Mouse (Mus musculus) CH12.LX (cell line): ENCODE results near the gene Sart3. TPM values are rescaled to one million over a fixed set of nuclear protein-coding genes. Genes with fewer than 3 reads are reported as not detected.
A peak's percentile ranks its signal among the peaks of the same experiment; 100 is the strongest.

Experiments used
- DNase-seq: peaks from one replicate; pipeline ENCODE4 v3.0.0-alpha.2; 2013; ENCODE audit errors: extremely low read depth
- H3K27ac ChIP-seq: 2 replicates; pipeline ENCODE4 v1.5.1; 2012; ENCODE audit warnings: low read depth, mild to moderate bottlenecking, control low read depth, moderate library complexity; ENCODE audit not compliant: insufficient read depth
- H3K27me3 ChIP-seq: replicated peaks from 2 replicates; pipeline ENCODE3; 2012; ENCODE audit warnings: inconsistent platforms
- H3K36me3 ChIP-seq, 2 experiments: replicated peaks in 1 of 2; 2 replicates each; pipeline versions ENCODE3 to v1.6.1; 2012; ENCODE audit warnings: inconsistent platforms in 1 of 2, low read length in 1 of 2, mild to moderate bottlenecking in 1 of 2, mixed read lengths in 1 of 2, moderate library complexity in 1 of 2; ENCODE audit not compliant: control insufficient read depth in 1 of 2, insufficient read depth in 1 of 2
- H3K4me1 ChIP-seq, 2 experiments: 2 replicates each; pipeline ENCODE4 v1.6.1; 2012; ENCODE audit warnings: inconsistent platforms in 1 of 2, moderate library complexity in 1 of 2; ENCODE audit not compliant: insufficient read depth in 2 of 2, control insufficient read depth in 1 of 2
- H3K4me2 ChIP-seq: 2 replicates; pipeline ENCODE4 v1.6.1; 2012; ENCODE audit warnings: low read depth, mild to moderate bottlenecking, control low read depth; ENCODE audit not compliant: poor library complexity, insufficient read depth, severe bottlenecking
- H3K4me3 ChIP-seq, 3 experiments: fragments of 150-350 bp in 1 of 3; sonication (generic) in 1 of 3; replicated peaks in 1 of 3; 2 replicates each; pipeline versions ENCODE3 to v1.5.1; 2011 to 2012; ENCODE audit warnings: low read depth in 2 of 3, low read length in 2 of 3, mild to moderate bottlenecking in 2 of 3, moderate library complexity in 2 of 3, control low read depth in 1 of 3, improper control_type of control experiment in 1 of 3, inconsistent platforms in 1 of 3, mixed read lengths in 1 of 3; ENCODE audit not compliant: poor library complexity in 1 of 3
- H3K79me2 ChIP-seq: replicated peaks from 2 replicates; pipeline ENCODE4 v1.6.1; 2012; ENCODE audit warnings: mild to moderate bottlenecking, moderate library complexity; ENCODE audit not compliant: control insufficient read depth, poor library complexity, insufficient read depth, severe bottlenecking; ENCODE audit errors: extremely low read depth
- H3K9ac ChIP-seq: 2 replicates; pipeline ENCODE4 v1.6.1; 2012; ENCODE audit warnings: low read depth, mild to moderate bottlenecking, control low read depth, moderate library complexity; ENCODE audit not compliant: insufficient read depth
- H3K9me3 ChIP-seq: replicated peaks from 2 replicates; pipeline ENCODE3; 2012; ENCODE audit warnings: low read length, inconsistent platforms, mixed read lengths
- BHLHE40 ChIP-seq: IDR thresholded peaks from 2 replicates; pipeline ENCODE4 v1.6.1; 2011; ENCODE audit warnings: mild to moderate bottlenecking, low read depth, low read length, improper control_type of control experiment
- CHD1 ChIP-seq: IDR thresholded peaks from 2 replicates; pipeline ENCODE4 v1.6.1; 2012; ENCODE audit warnings: low read depth, low read length, improper control_type of control experiment, inconsistent platforms
- CHD2 ChIP-seq: IDR thresholded peaks from 2 replicates; pipeline ENCODE4 v1.6.1; 2011; ENCODE audit warnings: low read length, improper control_type of control experiment
- CTCF ChIP-seq, 2 experiments: IDR thresholded peaks in 1 of 2; conservative IDR thresholded peaks in 1 of 2; 2 replicates each; pipeline ENCODE4 v1.5.1; 2011 to 2012; ENCODE audit warnings: low read depth in 2 of 2, low read length in 2 of 2, improper control_type of control experiment in 1 of 2, inconsistent platforms in 1 of 2, mild to moderate bottlenecking in 1 of 2, moderate library complexity in 1 of 2
- EP300 ChIP-seq: IDR thresholded peaks from 2 replicates; pipeline ENCODE4 v1.6.1; 2011; ENCODE audit warnings: low read length, improper control_type of control experiment
- ETS1 ChIP-seq: conservative IDR thresholded peaks from 2 replicates; pipeline ENCODE4 v1.6.1; 2012; ENCODE audit warnings: low read depth, mild to moderate bottlenecking, inconsistent platforms, low read length, improper control_type of control experiment, moderate library complexity
- HCFC1 ChIP-seq: IDR thresholded peaks from 2 replicates; pipeline ENCODE4 v1.6.1; 2012; ENCODE audit warnings: low read depth, mild to moderate bottlenecking, inconsistent platforms, low read length, improper control_type of control experiment
- IRF4 ChIP-seq: IDR thresholded peaks from 2 replicates; pipeline ENCODE4 v1.6.1; 2014; ENCODE audit warnings: low read depth, mild to moderate bottlenecking, inconsistent platforms, low read length, improper control_type of control experiment
- JUND ChIP-seq: conservative IDR thresholded peaks from 2 replicates; pipeline ENCODE4 v1.6.1; 2011; ENCODE audit warnings: low read depth, low read length, improper control_type of control experiment
- KAT2A ChIP-seq: IDR thresholded peaks from 2 replicates; pipeline ENCODE4 v1.6.1; 2012; ENCODE audit warnings: low read length, improper control_type of control experiment, inconsistent platforms; ENCODE audit not compliant: insufficient replicate concordance
- MAFK ChIP-seq: IDR thresholded peaks from 2 replicates; pipeline ENCODE4 v1.6.1; 2011; ENCODE audit warnings: low read length, improper control_type of control experiment; ENCODE audit not compliant: insufficient replicate concordance
- MAX ChIP-seq: IDR thresholded peaks from 2 replicates; pipeline ENCODE4 v1.6.1; 2011; ENCODE audit warnings: low read length, improper control_type of control experiment
- MAZ ChIP-seq: IDR thresholded peaks from 2 replicates; pipeline ENCODE4 v1.6.1; 2012; ENCODE audit warnings: low read depth, mild to moderate bottlenecking, inconsistent platforms, low read length, improper control_type of control experiment, moderate library complexity
- MEF2A ChIP-seq: IDR thresholded peaks from 2 replicates; pipeline ENCODE4 v1.6.1; 2014; ENCODE audit warnings: low read depth, mild to moderate bottlenecking, inconsistent platforms, low read length, improper control_type of control experiment, borderline replicate concordance
- MXI1 ChIP-seq: IDR thresholded peaks from 2 replicates; pipeline ENCODE4 v1.6.1; 2011; ENCODE audit warnings: mild to moderate bottlenecking, low read depth, low read length, improper control_type of control experiment
- MYC ChIP-seq: IDR thresholded peaks from 2 replicates; pipeline ENCODE4 v1.6.1; 2011; ENCODE audit warnings: low read depth, mild to moderate bottlenecking, improper control_type of control experiment, low read length
- NELFE ChIP-seq: IDR thresholded peaks from 2 replicates; pipeline ENCODE4 v1.6.1; 2011; ENCODE audit warnings: low read depth, low read length, improper control_type of control experiment
- NRF1 ChIP-seq: IDR thresholded peaks from 2 replicates; pipeline ENCODE4 v1.6.1; 2014; ENCODE audit warnings: low read depth, mild to moderate bottlenecking, inconsistent platforms, low read length, improper control_type of control experiment, moderate library complexity
- SIN3A ChIP-seq: IDR thresholded peaks from 2 replicates; pipeline ENCODE4 v1.6.1; 2012; ENCODE audit warnings: low read length, improper control_type of control experiment, inconsistent platforms
- TBP ChIP-seq: conservative IDR thresholded peaks from 2 replicates; pipeline ENCODE4 v1.6.1; 2011; ENCODE audit warnings: low read depth, low read length, improper control_type of control experiment
- TCF12 ChIP-seq: IDR thresholded peaks from 2 replicates; pipeline ENCODE4 v1.6.1; 2014; ENCODE audit warnings: low read depth, mild to moderate bottlenecking, inconsistent platforms, low read length, improper control_type of control experiment
- UBTF ChIP-seq: IDR thresholded peaks from 2 replicates; pipeline ENCODE4 v1.6.1; 2012; ENCODE audit warnings: low read depth, mild to moderate bottlenecking, inconsistent platforms, low read length, improper control_type of control experiment, moderate library complexity
- USF1 ChIP-seq: IDR thresholded peaks from 2 replicates; pipeline ENCODE4 v1.6.1; 2014; ENCODE audit warnings: low read depth, mild to moderate bottlenecking, inconsistent platforms, low read length, improper control_type of control experiment
- ZC3H11A ChIP-seq: IDR thresholded peaks from 2 replicates; pipeline ENCODE4 v1.6.1; 2012; ENCODE audit warnings: low read depth, mild to moderate bottlenecking, inconsistent platforms, low read length, improper control_type of control experiment
- ZMIZ1 ChIP-seq: IDR thresholded peaks from 2 replicates; pipeline ENCODE4 v1.6.1; 2012; ENCODE audit warnings: low read depth, mild to moderate bottlenecking, inconsistent platforms, low read length, improper control_type of control experiment
- ZNF384 ChIP-seq: IDR thresholded peaks from 2 replicates; pipeline ENCODE4 v1.6.1; 2012; ENCODE audit warnings: low read depth, low read length, improper control_type of control experiment, inconsistent platforms
- dilution Hi-C: fragments of 300-500 bp; cut with MboI; formaldehyde crosslinking; loops from 2 replicates; pipeline ENCODE4 v1.14.3; 2020; ENCODE audit warnings: low sequenced_read_pairs; ENCODE audit not compliant: extremely low pct_unique_long_range_greater_than_20kb, extremely low pct_ligation_motif_present
- in situ Hi-C: fragments of 300-500 bp; cut with MboI; formaldehyde crosslinking; loops from 3 replicates; pipeline ENCODE4 v1.14.3; 2019; ENCODE audit warnings: low sequenced_read_pairs, low pct_ligation_motif_present, low pct_unique_long_range_greater_than_20kb, mixed read lengths
- polyA plus RNA-seq: library from polyadenylated mRNA; unstranded; fragments of >175 nt; gene quantifications from 2 replicates; pipeline ENCODE4 v1.2.1, GENCODE M21; 2012; ENCODE audit warnings: low read depth; ENCODE audit not compliant: insufficient read length
- total RNA-seq, 2 experiments: library from RNA; depleted of rRNA; stranded (reverse); fragments of 300-350 nt in 1 of 2; fragments of >200 nt in 1 of 2; gene quantifications; 2 replicates each; pipeline ENCODE4 v1.2.3; 2012 to 2014

Gene Sart3
- total and polyA plus RNA-seq, 3 experiments, result 28.8 to 104 (median 67.0) TPM

GRCm38 (mm10) chr5:113776896-113777226 lies 4.6 kb upstream of the Sart3 start (continued):
- TF ChIP-seq MAZ, result 0 out of 2 replicates have a peak, but pooled peaks have one; percentile 13
- TF ChIP-seq USF1, result no peak
- no peak for TF ChIP-seq HCFC1
- no peak for TF ChIP-seq CTCF (conservative IDR thresholded peaks at IDR 0.05 in 1 of 2, IDR thresholded peaks at IDR 0.05 in 1 of 2; ENCODE audit: low read depth in 2 of 2, low read length in 2 of 2)
- no peak for TF ChIP-seq ZC3H11A
- peak; percentile 34; the same call in 1 of the 2 replicates for TF ChIP-seq NRF1
- TF ChIP-seq MAX, result peak; percentile 42; the same call in 1 of the 2 replicates
- no peak for TF ChIP-seq IRF4

DNA sequence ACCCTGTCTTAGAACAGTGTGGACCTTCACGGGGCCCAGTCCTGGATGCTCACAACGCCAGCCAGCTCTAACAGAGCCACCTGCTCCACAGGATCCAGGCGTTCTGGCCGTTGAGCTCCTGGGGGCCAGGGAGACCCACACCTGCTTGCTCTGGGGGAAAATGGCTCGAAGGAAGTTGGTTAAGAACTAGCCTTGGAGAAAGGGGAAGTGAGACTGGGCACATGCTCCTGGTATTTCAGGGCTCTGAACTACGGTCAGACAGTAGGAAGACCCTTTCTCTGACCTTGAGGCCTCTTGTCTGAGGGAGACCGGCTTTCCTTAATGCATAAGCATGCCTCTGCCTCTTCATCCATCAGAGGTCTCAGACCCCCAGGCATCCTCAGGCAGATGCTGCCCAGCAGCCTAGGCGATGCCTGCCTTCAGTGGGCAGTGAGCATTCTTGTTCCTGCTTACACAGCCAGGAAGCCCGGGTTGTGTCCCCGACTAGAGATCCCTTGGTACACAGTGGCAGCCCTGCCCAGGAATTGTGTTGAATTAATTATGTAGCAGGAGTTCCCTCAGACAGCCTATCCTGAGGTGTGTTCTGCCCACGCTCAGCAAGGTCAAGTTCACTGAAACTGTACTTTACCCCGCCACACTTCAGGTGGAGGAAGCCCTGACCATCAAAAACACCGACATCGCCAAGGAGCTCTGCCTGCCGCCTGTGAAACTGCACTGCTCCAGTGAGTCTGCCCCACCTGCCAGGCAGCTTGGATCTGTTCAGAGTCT lies 4.0 kb upstream of the Sart3 start:
- Histone ChIP-seq H3K9me3 (no peaks in the 10 kb centered on the region), H3K27me3 (no peaks in the 10 kb centered on the region), H3K4me1 (peaks cover 33 to 57% of the 10 kb centered on the region in 2 experiments), H3K9ac (no peak overlapping the region), H3K36me3 (peaks cover 21 to 42% of the 10 kb centered on the region in 2 experiments), H3K4me2 (peak overlapping the region; percentile 14; the same call in 1 of the 2 replicates), H3K79me2 (peaks cover 15% of the 10 kb centered on the region), H3K4me3 (peak overlapping the region in 1 of 3 experiments; percentile 29), H3K27ac (peak overlapping the region; percentile 95)
- dilution Hi-C loops, result no loop called here
- TF ChIP-seq MEF2A (peak; percentile 71; the same call in 1 of the 2 replicates), MAX (peak; percentile 68), MXI1 (no peak), ZNF384 (no peak), IRF4 (peak; percentile 96), MYC (peak; percentile 78), MAFK (no peak), TBP (0 out of 2 replicates have a peak, but pooled peaks have one; percentile 29), JUND (no peak), CHD1 (0 out of 2 replicates have a peak, but pooled peaks have one; percentile 11), TCF12 (peak; percentile 93), MAZ (0 out of 2 replicates have a peak, but pooled peaks have one; percentile 59), BHLHE40 (peak; percentile 85), CTCF (conservative IDR thresholded peaks at IDR 0.05 in 1 of 2, IDR thresholded peaks at IDR 0.05 in 1 of 2; ENCODE audit: low read depth in 2 of 2, low read length in 2 of 2) (no peak), CHD2 (no peak; the same call in 1 of the 2 replicates), EP300 (peak; percentile 92), KAT2A (0 out of 2 replicates have a peak, but pooled peaks have one; percentile 15), USF1 (no peak), SIN3A (peak; percentile 38; the same call in 1 of the 2 replicates), ZMIZ1 (no peak), UBTF (no peak), ETS1 (peak; percentile 45), NELFE (no peak)
- in situ Hi-C loops, result loop anchor here (5.0 to 10.0 kb wide), 2 partner anchors 36 to 58 kb away; partner anchors contain the start of gene Selplg
- DNase-seq, result peak; percentile 74
